Mouse (Mus musculus): ENCODE data around the gene Shank2. TPM values are rescaled to one million over a fixed set of nuclear protein-coding genes. Genes with fewer than 3 reads are reported as not detected.

Shank2 gene
- polyA plus RNA-seq, 1 experiment from 2014 or later: 0.92 TPM

GRCm38 (mm10) chr7:144037966-144038669, 36.4 kb downstream of the Shank2 start:
- H3K4me2 ChIP-seq (ENCODE audit: low read depth, low read length): no peak overlapping the region
- DNase-seq: peak; percentile 73
- WGBS (ENCODE audit: insufficient replicate concordance): 48% methylated on average over 9 of the region's 9 CpGs
- TF ChIP-seq CTCF (IDR thresholded peaks at IDR 0.05; ENCODE audit: low read depth) (no peak), EP300 (IDR thresholded peaks at IDR 0.05; ENCODE audit: low read depth) (no peak)
- no peaks in the 10 kb centered on the region for H3K27me3 ChIP-seq (ENCODE audit: insufficient read depth, low read length)
- ATAC-seq: peak; percentile 81
- peaks cover 18% of the 10 kb centered on the region for H3K4me1 ChIP-seq (ENCODE audit: insufficient read depth)
- peak overlapping the region; percentile 84 for H3K27ac ChIP-seq (ENCODE audit: low read depth)
- no peak overlapping the region for H3K9ac ChIP-seq (replicated peaks)
- H3K36me3 ChIP-seq (replicated peaks; ENCODE audit: insufficient read depth, low read length): no peaks in the 10 kb centered on the region
- H3K9me3 ChIP-seq (ENCODE audit: low read length): no peaks in the 10 kb centered on the region
- no peak overlapping the region for H3K4me3 ChIP-seq (ENCODE audit: low read depth, low read length)

- Histone ChIP-seq H3K36me3 (replicated peaks; ENCODE audit: insufficient read depth, low read length) (no peaks in the 10 kb centered on the region), H3K9me3 (ENCODE audit: low read length) (no peaks in the 10 kb centered on the region), H3K9ac (replicated peaks) (no peak overlapping the region), H3K4me1 (ENCODE audit: insufficient read depth) (peaks cover 18% of the 10 kb centered on the region), H3K4me2 (ENCODE audit: low read depth, low read length) (no peak overlapping the region), H3K27ac (ENCODE audit: low read depth) (peak overlapping the region; percentile 84), H3K27me3 (ENCODE audit: insufficient read depth, low read length) (no peaks in the 10 kb centered on the region), H3K4me3 (ENCODE audit: low read depth, low read length) (no peak overlapping the region)
- TF ChIP-seq EP300 (IDR thresholded peaks at IDR 0.05; ENCODE audit: low read depth) (no peak), CTCF (IDR thresholded peaks at IDR 0.05; ENCODE audit: low read depth) (no peak)
- no peak for ATAC-seq
- DNase-seq: no peak
- WGBS (ENCODE audit: insufficient replicate concordance): 72% methylated on average over 8 of the region's 8 CpGs
These were observed 37.0 kb downstream of the Shank2 start for GRCm38 (mm10) chr7:144038741-144039140.

GRCm38 (mm10) chr7:144040328-144040727, 38.6 kb downstream of the Shank2 start:
- H3K4me2 ChIP-seq (ENCODE audit: low read depth, low read length): no peak overlapping the region
- WGBS (ENCODE audit: insufficient replicate concordance): 43% methylated on average over 3 of the region's 3 CpGs
- TF ChIP-seq CTCF (IDR thresholded peaks at IDR 0.05; ENCODE audit: low read depth): no peak
- TF ChIP-seq EP300 (IDR thresholded peaks at IDR 0.05; ENCODE audit: low read depth): peak; percentile 45; the same call in 1 of the 2 replicates
- peaks cover 18% of the 10 kb centered on the region for H3K4me1 ChIP-seq (ENCODE audit: insufficient read depth)
- no peaks in the 10 kb centered on the region for H3K9me3 ChIP-seq (ENCODE audit: low read length)
- no peaks in the 10 kb centered on the region for H3K36me3 ChIP-seq (replicated peaks; ENCODE audit: insufficient read depth, low read length)
- H3K4me3 ChIP-seq (ENCODE audit: low read depth, low read length): no peak overlapping the region
- peak overlapping the region; percentile 84 for H3K27ac ChIP-seq (ENCODE audit: low read depth)
- ATAC-seq: peak; percentile 74
- no peaks in the 10 kb centered on the region for H3K27me3 ChIP-seq (ENCODE audit: insufficient read depth, low read length)
- DNase-seq: peak; percentile 33
- no peak overlapping the region for H3K9ac ChIP-seq (replicated peaks)

GRCm38 (mm10) chr7:144052076-144052475, 50.3 kb downstream of the Shank2 start:
- peak; percentile 65 for ATAC-seq
- no peaks in the 10 kb centered on the region for H3K9me3 ChIP-seq (ENCODE audit: low read length)
- WGBS (ENCODE audit: insufficient replicate concordance): 16% methylated on average over 12 of the region's 12 CpGs

GRCm38 (mm10) chr7:144055188-144055587, 53.5 kb downstream of the Shank2 start:
- no peak overlapping the region for H3K4me2 ChIP-seq (ENCODE audit: low read depth, low read length)
- H3K27me3 ChIP-seq (ENCODE audit: insufficient read depth, low read length): no peaks in the 10 kb centered on the region
- no peaks in the 10 kb centered on the region for H3K9me3 ChIP-seq (ENCODE audit: low read length)
- 0 out of 2 replicates have a peak, but pooled peaks cover 7% of the 10 kb centered on the region for H3K4me1 ChIP-seq (ENCODE audit: insufficient read depth)
- no peak for TF ChIP-seq EP300 (IDR thresholded peaks at IDR 0.05; ENCODE audit: low read depth)
- no peak for TF ChIP-seq CTCF (IDR thresholded peaks at IDR 0.05; ENCODE audit: low read depth)
- no peak overlapping the region for H3K27ac ChIP-seq (ENCODE audit: low read depth)
- H3K9ac ChIP-seq (replicated peaks): no peak overlapping the region
- H3K4me3 ChIP-seq (ENCODE audit: low read depth, low read length): no peak overlapping the region
- ATAC-seq (no peak), DNase-seq (no peak)
- no peaks in the 10 kb centered on the region for H3K36me3 ChIP-seq (replicated peaks; ENCODE audit: insufficient read depth, low read length)
- 60% methylated on average over 6 of the region's 6 CpGs for WGBS (ENCODE audit: insufficient replicate concordance)

More at GRCm38 (mm10) chr7:144052076-144052475, 50.3 kb downstream of the Shank2 start:
- H3K4me1 ChIP-seq (ENCODE audit: insufficient read depth): peaks cover 7% of the 10 kb centered on the region; the same call in 1 of the 2 replicates
- peak; percentile 44 for DNase-seq
- H3K4me3 ChIP-seq (ENCODE audit: low read depth, low read length): no peak overlapping the region
- H3K27ac ChIP-seq (ENCODE audit: low read depth): peak overlapping the region; percentile 37; the same call in 1 of the 2 replicates
- H3K4me2 ChIP-seq (ENCODE audit: low read depth, low read length): no peak overlapping the region
- TF ChIP-seq CTCF (IDR thresholded peaks at IDR 0.05; ENCODE audit: low read depth) (peak; percentile 61), EP300 (IDR thresholded peaks at IDR 0.05; ENCODE audit: low read depth) (no peak)
- H3K9ac ChIP-seq (replicated peaks): no peak overlapping the region
- no peaks in the 10 kb centered on the region for H3K36me3 ChIP-seq (replicated peaks; ENCODE audit: insufficient read depth, low read length)
- no peaks in the 10 kb centered on the region for H3K27me3 ChIP-seq (ENCODE audit: insufficient read depth, low read length)

- H3K4me1 ChIP-seq (ENCODE audit: insufficient read depth): 0 out of 2 replicates have a peak, but pooled peaks cover 7% of the 10 kb centered on the region
- H3K9me3 ChIP-seq (ENCODE audit: low read length): no peaks in the 10 kb centered on the region
- no peak for ATAC-seq
- no peak overlapping the region for H3K4me2 ChIP-seq (ENCODE audit: low read depth, low read length)
- no peak for DNase-seq
- no peaks in the 10 kb centered on the region for H3K27me3 ChIP-seq (ENCODE audit: insufficient read depth, low read length)
- no peak overlapping the region for H3K4me3 ChIP-seq (ENCODE audit: low read depth, low read length)
- no peaks in the 10 kb centered on the region for H3K36me3 ChIP-seq (replicated peaks; ENCODE audit: insufficient read depth, low read length)
- WGBS (ENCODE audit: insufficient replicate concordance): 37% methylated on average over 7 of the region's 7 CpGs
- no peak overlapping the region for H3K27ac ChIP-seq (ENCODE audit: low read depth)
- TF ChIP-seq CTCF (IDR thresholded peaks at IDR 0.05; ENCODE audit: low read depth) (peak; percentile 69), EP300 (IDR thresholded peaks at IDR 0.05; ENCODE audit: low read depth) (no peak)
- no peak overlapping the region for H3K9ac ChIP-seq (replicated peaks)
These were observed 54.2 kb downstream of the Shank2 start for GRCm38 (mm10) chr7:144055702-144056531.

All from liver, postnatal 0 days (tissue).